In genomic region chr12:67045099-67045750, GRCm38 (mm10) we compare ENCODE assay signal across 15 mouse cellular contexts.
A peak's percentile ranks its signal among the peaks of the same experiment; 100 is the strongest.
DNase-seq lines count a peak whose midpoint lies in the region; ATAC-seq and TF ChIP-seq lines count a peak whose summit lies in the region.
"Had no signal": no experiment of that assay in that cellular context is flagged by ENCODE, and none has a peak within 500 bp of the region (broad histone marks: within the 10 kb centered on the region; RNA-seq: fewer than 3 reads in every experiment).

No protein-coding gene starts in this region.

- peak; percentile 43 for DNase-seq in left cerebral cortex, postnatal 4 days
- DNase-seq in left cerebral cortex, postnatal 14 days (ENCODE audit: low spot score in 2 of 2): no peak
- peak; percentile 50 for DNase-seq in hindbrain, postnatal 0 days (ENCODE audit: low spot score)
- no peak for DNase-seq in spleen, postnatal 14 days (ENCODE audit: low spot score in 2 of 2)
- no peak for DNase-seq in testis, postnatal 10 days (ENCODE audit: low spot score)
- no peak for DNase-seq in heart, postnatal 10 days
- DNase-seq: adrenal gland, postnatal 10 days; cerebellum, adult 18-20 months; gastrocnemius, postnatal 10 days had no signal

- no peaks in the 10 kb centered on the region for H3K4me1 ChIP-seq in forebrain, embryonic 12.5 days
- peaks cover 3% of the 10 kb centered on the region; the same call in 1 of the 2 replicates for H3K4me1 ChIP-seq in hindbrain, postnatal 0 days (ENCODE audit: insufficient read depth, low read length)
- H3K4me1 ChIP-seq in midbrain, embryonic 15.5 days: no peaks in the 10 kb centered on the region; the same call in 1 of the 2 replicates
- H3K4me1 ChIP-seq: embryonic facial prominence, embryonic 15.5 days; heart, embryonic 12.5 days had no signal

- no peak overlapping the region for H3K4me3 ChIP-seq in forebrain, embryonic 12.5 days (replicated peaks)
- no peak overlapping the region for H3K4me3 ChIP-seq in hindbrain, postnatal 0 days (ENCODE audit: low read length)
- H3K4me3 ChIP-seq in midbrain, embryonic 15.5 days: no peak overlapping the region
- H3K4me3 ChIP-seq: embryonic facial prominence, embryonic 15.5 days; heart, embryonic 12.5 days had no signal

- no peak overlapping the region for H3K4me2 ChIP-seq in forebrain, embryonic 12.5 days
- no peak overlapping the region for H3K4me2 ChIP-seq in hindbrain, postnatal 0 days (ENCODE audit: low read depth, low read length)
- H3K4me2 ChIP-seq in midbrain, embryonic 15.5 days: no peak overlapping the region
- H3K4me2 ChIP-seq: embryonic facial prominence, embryonic 15.5 days; heart, embryonic 12.5 days had no signal

- H3K27me3 ChIP-seq in forebrain, embryonic 12.5 days: no peaks in the 10 kb centered on the region
- no peaks in the 10 kb centered on the region for H3K27me3 ChIP-seq in hindbrain, postnatal 0 days (ENCODE audit: insufficient read depth, low read length)
- H3K27me3 ChIP-seq in midbrain, embryonic 15.5 days (replicated peaks): no peaks in the 10 kb centered on the region
- H3K27me3 ChIP-seq: CH12.LX; embryonic facial prominence, embryonic 15.5 days; heart, embryonic 12.5 days had no signal

- TF ChIP-seq CTCF in hindbrain, postnatal 0 days (IDR thresholded peaks at IDR 0.05; ENCODE audit: low read depth): no peak

- H3K9ac ChIP-seq in forebrain, embryonic 12.5 days: no peak overlapping the region
- no peak overlapping the region for H3K9ac ChIP-seq in hindbrain, postnatal 0 days (replicated peaks; ENCODE audit: low read length)
- no peak overlapping the region for H3K9ac ChIP-seq in midbrain, embryonic 15.5 days
- H3K9ac ChIP-seq: embryonic facial prominence, embryonic 15.5 days; heart, embryonic 12.5 days had no signal

- intact Hi-C loops in left cerebral cortex, postnatal 4 days (cut with DNase I): no loop called here
- intact Hi-C loops in left cerebral cortex, postnatal 14 days (cut with DNase I): no loop called here
- intact Hi-C loops in heart, postnatal 10 days (cut with DNase I): no loop called here

- no peak overlapping the region for H3K27ac ChIP-seq in forebrain, embryonic 12.5 days
- H3K27ac ChIP-seq in hindbrain, postnatal 0 days: no peak overlapping the region
- H3K27ac ChIP-seq in midbrain, embryonic 15.5 days: no peak overlapping the region
- H3K27ac ChIP-seq: embryonic facial prominence, embryonic 15.5 days had no signal

- WGBS in forebrain, embryonic 12.5 days: 66% methylated on average over 8 of the region's 8 CpGs
- WGBS in hindbrain, postnatal 0 days: 43% methylated on average over 8 of the region's 8 CpGs
- 49% methylated on average over 8 of the region's 8 CpGs for WGBS in midbrain, embryonic 15.5 days

- ATAC-seq in forebrain, embryonic 12.5 days (ENCODE audit: low FRiP score): peak; percentile 53; the same call in 1 of the 2 replicates
- ATAC-seq in hindbrain, postnatal 0 days: peak; percentile 77
- ATAC-seq in midbrain, embryonic 15.5 days (replicated peaks): peak; percentile 67; the same call in 1 of the 2 replicates
- ATAC-seq: intestine, embryonic 16.5 days had no signal

- H3K36me3 ChIP-seq in forebrain, embryonic 12.5 days (replicated peaks): no peaks in the 10 kb centered on the region
- H3K36me3 ChIP-seq in hindbrain, postnatal 0 days (ENCODE audit: insufficient read depth, low read length): no peaks in the 10 kb centered on the region
- H3K36me3 ChIP-seq in midbrain, embryonic 15.5 days (replicated peaks): no peaks in the 10 kb centered on the region
- H3K36me3 ChIP-seq: embryonic facial prominence, embryonic 15.5 days; heart, embryonic 12.5 days had no signal

- no peaks in the 10 kb centered on the region for H3K9me3 ChIP-seq in forebrain, embryonic 12.5 days
- H3K9me3 ChIP-seq in hindbrain, postnatal 0 days (ENCODE audit: low read length): no peaks in the 10 kb centered on the region
- no peaks in the 10 kb centered on the region for H3K9me3 ChIP-seq in midbrain, embryonic 15.5 days
- H3K9me3 ChIP-seq: embryonic facial prominence, embryonic 15.5 days; heart, embryonic 12.5 days had no signal

Comparison
In these comparisons a context has a peak if more than half of its experiments do, and no peak if none do; other contexts are left out.
1. DNase-seq: peak in left cerebral cortex, postnatal 4 days (single experiment) and hindbrain, postnatal 0 days (single experiment); none in left cerebral cortex, postnatal 14 days (0 of 2), spleen, postnatal 14 days (0 of 2), testis, postnatal 10 days (single experiment) and heart, postnatal 10 days (0 of 2).
2. Peak in every context shown above with its lines, with median percentiles within 50 percentile points of each other: ATAC-seq.